10 mouse cellular contexts compared by ENCODE assay signal in genomic region chr2:169060495-169060894, GRCm38 (mm10).
DNase-seq lines count a peak whose midpoint lies in the region; ATAC-seq and TF ChIP-seq lines count a peak whose summit lies in the region.
"Had no signal": no experiment of that assay in that cellular context is flagged by ENCODE, and none has a peak within 500 bp of the region (broad histone marks: within the 10 kb centered on the region; RNA-seq: fewer than 3 reads in every experiment).

No protein-coding gene starts in this region.

- H3K36me3 ChIP-seq in heart, embryonic 12.5 days = no peaks in the 10 kb centered on the region
- no peaks in the 10 kb centered on the region for H3K36me3 ChIP-seq in lung, embryonic 14.5 days (ENCODE audit: insufficient read depth)
- no peaks in the 10 kb centered on the region for H3K36me3 ChIP-seq in heart, postnatal 0 days (replicated peaks; ENCODE audit: control insufficient read depth, insufficient read depth, low read length)
- no peaks in the 10 kb centered on the region for H3K36me3 ChIP-seq in intestine, postnatal 0 days (ENCODE audit: control insufficient read depth, insufficient read depth)

- TF ChIP-seq EP300 in heart, postnatal 0 days (IDR thresholded peaks at IDR 0.05; ENCODE audit: low read depth) = no peak

- H3K27me3 ChIP-seq in heart, embryonic 12.5 days (replicated peaks) = peaks cover 12% of the 10 kb centered on the region; the same call in 1 of the 2 replicates
- H3K27me3 ChIP-seq in lung, embryonic 14.5 days (ENCODE audit: insufficient read depth, low read length) = no peaks in the 10 kb centered on the region
- peaks cover 4% of the 10 kb centered on the region; the same call in 1 of the 2 replicates for H3K27me3 ChIP-seq in heart, postnatal 0 days (ENCODE audit: control insufficient read depth, insufficient read depth, low read length)
- H3K27me3 ChIP-seq in intestine, postnatal 0 days (replicated peaks; ENCODE audit: control insufficient read depth, insufficient read depth, low read length) = no peaks in the 10 kb centered on the region

- no peak overlapping the region for H3K4me3 ChIP-seq in heart, embryonic 12.5 days
- H3K4me3 ChIP-seq in lung, embryonic 14.5 days (ENCODE audit: low read depth, low read length) = no peak overlapping the region
- no peak overlapping the region for H3K4me3 ChIP-seq in heart, postnatal 0 days (ENCODE audit: low read depth, low read length)
- no peak overlapping the region for H3K4me3 ChIP-seq in intestine, postnatal 0 days (ENCODE audit: low read depth, low read length)

- DNase-seq in heart, adult 11 months = peak; percentile 87
- peak; percentile 28 for DNase-seq in lung, embryonic 14.5 days
- DNase-seq in lung, postnatal 4 days = no peak
- peak; percentile 11 for DNase-seq in heart, postnatal 0 days (ENCODE audit: low spot score)
- DNase-seq in right cerebral cortex, postnatal 10 days (ENCODE audit: low spot score in 2 of 2) = peak; percentile 30 to 44
- no peak for DNase-seq in cerebellum, adult 9-11 months
- DNase-seq: thymus, adult 18-20 months had no signal

- no peak overlapping the region for H3K4me2 ChIP-seq in heart, embryonic 12.5 days
- no peak overlapping the region for H3K4me2 ChIP-seq in lung, embryonic 14.5 days
- H3K4me2 ChIP-seq in heart, postnatal 0 days (ENCODE audit: low read depth, low read length) = no peak overlapping the region; the same call in 1 of the 2 replicates
- H3K4me2 ChIP-seq in intestine, postnatal 0 days (replicated peaks; ENCODE audit: low read depth) = no peak overlapping the region
- H3K4me2 ChIP-seq: hindbrain, embryonic 14.5 days had no signal

- no peak for TF ChIP-seq CTCF in lung, embryonic 14.5 days (IDR thresholded peaks at IDR 0.05; ENCODE audit: low read depth)
- no peak for TF ChIP-seq CTCF in heart, postnatal 0 days (IDR thresholded peaks at IDR 0.05; ENCODE audit: low read depth)
- TF ChIP-seq CTCF in intestine, postnatal 0 days (IDR thresholded peaks at IDR 0.05; ENCODE audit: low read depth) = no peak

- 48% methylated on average over 13 of the region's 13 CpGs for WGBS in heart, embryonic 12.5 days
- WGBS in lung, embryonic 14.5 days = 46% methylated on average over 13 of the region's 13 CpGs
- whole genome bisulfite sequencing in heart, postnatal 0 days = 27% methylated on average over 13 of the region's 13 CpGs
- 47% methylated on average over 13 of the region's 13 CpGs for WGBS in intestine, postnatal 0 days

- H3K9me3 ChIP-seq in heart, embryonic 12.5 days (replicated peaks) = peaks cover 13% of the 10 kb centered on the region
- H3K9me3 ChIP-seq in lung, embryonic 14.5 days (ENCODE audit: low read depth, low read length) = no peaks in the 10 kb centered on the region
- no peaks in the 10 kb centered on the region for H3K9me3 ChIP-seq in heart, postnatal 0 days (replicated peaks; ENCODE audit: control insufficient read depth, low read length)
- H3K9me3 ChIP-seq in intestine, postnatal 0 days (ENCODE audit: control insufficient read depth) = no peaks in the 10 kb centered on the region

- H3K4me1 ChIP-seq in heart, embryonic 12.5 days (replicated peaks) = peaks cover 8% of the 10 kb centered on the region; the same call in 1 of the 2 replicates
- H3K4me1 ChIP-seq in lung, embryonic 14.5 days (ENCODE audit: insufficient read depth) = no peaks in the 10 kb centered on the region
- H3K4me1 ChIP-seq in heart, postnatal 0 days (ENCODE audit: control insufficient read depth, insufficient read depth) = peaks cover 3% of the 10 kb centered on the region; the same call in 1 of the 2 replicates
- H3K4me1 ChIP-seq in intestine, postnatal 0 days (replicated peaks; ENCODE audit: control insufficient read depth, insufficient read depth, low read length) = no peaks in the 10 kb centered on the region

- H3K9ac ChIP-seq in heart, embryonic 12.5 days = no peak overlapping the region
- no peak overlapping the region for H3K9ac ChIP-seq in lung, embryonic 14.5 days
- H3K9ac ChIP-seq in heart, postnatal 0 days (replicated peaks; ENCODE audit: low read depth, low read length) = no peak overlapping the region
- no peak overlapping the region for H3K9ac ChIP-seq in intestine, postnatal 0 days (ENCODE audit: low read depth, low read length)
- H3K9ac ChIP-seq: hindbrain, embryonic 14.5 days had no signal

- H3K27ac ChIP-seq in heart, embryonic 12.5 days (ENCODE audit: poor library complexity, severe bottlenecking) = no peak overlapping the region
- H3K27ac ChIP-seq in lung, embryonic 14.5 days (ENCODE audit: low read depth) = no peak overlapping the region
- no peak overlapping the region for H3K27ac ChIP-seq in heart, postnatal 0 days (ENCODE audit: low read depth)
- H3K27ac ChIP-seq in intestine, postnatal 0 days (ENCODE audit: low read depth, low read length) = no peak overlapping the region
- H3K27ac ChIP-seq: hindbrain, embryonic 14.5 days had no signal

- no peak for ATAC-seq in heart, embryonic 12.5 days (ENCODE audit: insufficient number of reproducible peaks, low FRiP score)
- ATAC-seq in lung, embryonic 14.5 days (ENCODE audit: insufficient read depth) = no peak
- no peak for ATAC-seq in heart, postnatal 0 days (ENCODE audit: insufficient read depth, low read depth)
- no peak for ATAC-seq in intestine, postnatal 0 days

Comparison
In these comparisons a context has a peak if more than half of its experiments do, and no peak if none do; other contexts are left out.
1. DNase-seq: peak in heart, adult 11 months (single experiment), lung, embryonic 14.5 days (single experiment), heart, postnatal 0 days (single experiment) and right cerebral cortex, postnatal 10 days (2 of 2); none in lung, postnatal 4 days (0 of 2) and cerebellum, adult 9-11 months (single experiment).